ENCODE assay signal across 13 mouse cellular contexts in the genomic region with DNA sequence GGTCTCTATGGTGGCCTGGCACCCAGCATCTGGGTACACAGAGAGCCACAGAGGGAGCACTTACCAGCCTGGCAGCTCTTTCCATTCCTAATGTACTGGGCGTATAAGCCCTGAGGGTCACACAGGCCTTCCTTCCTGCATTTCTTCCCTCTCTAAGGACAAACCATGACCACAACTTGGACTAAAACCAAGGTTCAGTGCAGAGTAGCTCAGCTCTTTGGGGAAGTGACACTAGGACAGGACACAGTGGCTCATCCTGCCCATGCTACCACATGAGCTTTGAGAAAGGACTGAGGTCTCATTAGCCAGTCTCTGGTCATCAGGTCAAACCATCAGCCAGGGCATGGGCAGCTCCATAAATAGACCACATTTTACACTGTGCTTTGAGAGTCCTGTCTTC.
A peak's percentile ranks its signal among the peaks of the same experiment; 100 is the strongest.
DNase-seq lines count a peak whose midpoint lies in the region; TF ChIP-seq lines count a peak whose summit lies in the region.
"Had no signal": no experiment of that assay in that cellular context is flagged by ENCODE, and none has a peak within 500 bp of the region (broad histone marks: within the 10 kb centered on the region; RNA-seq: fewer than 3 reads in every experiment).

No protein-coding gene starts in this region.

- 43% methylated on average over 1 of the region's 1 CpGs for WGBS in bone marrow, adult 2 months
- WGBS in macrophage (ENCODE audit: missing documents), result 0% methylated on average over 1 of the region's 1 CpGs

- peak; percentile 49 for DNase-seq in adrenal gland, adult 8-10 months
- DNase-seq in adrenal gland, postnatal 14 days, result no peak
- peak; percentile 84 for DNase-seq in layer of hippocampus, adult 9-11 months
- DNase-seq in layer of hippocampus, postnatal 36 days, result no peak
- no peak for DNase-seq in cerebellum, postnatal 10 days
- no peak for DNase-seq in ovary, postnatal 10 days (ENCODE audit: low spot score)
- DNase-seq: B cell, adult 2 months; kidney, postnatal 4 days; thymus, postnatal 14 days had no signal

- TF ChIP-seq POLR2A in bone marrow, adult 2 months (IDR thresholded peaks at IDR 0.05; ENCODE audit: borderline replicate concordance, control insufficient read depth, low read depth, low read length), result no peak

- H3K36me3 ChIP-seq in macrophage (ENCODE audit: inconsistent target), result peaks cover 25% of the 10 kb centered on the region; the same call in 1 of the 2 replicates
- H3K36me3 ChIP-seq: G1E; heart, embryonic 13.5 days had no signal

- H3K4me3 ChIP-seq in bone marrow, adult 2 months (replicated peaks; ENCODE audit: control insufficient read depth, low read depth, low read length), result no peak overlapping the region
- no peak overlapping the region for H3K4me3 ChIP-seq in macrophage (ENCODE audit: inconsistent target)
- H3K4me3 ChIP-seq: heart, embryonic 13.5 days had no signal

- peaks cover 79% of the 10 kb centered on the region for H3K79me2 ChIP-seq in macrophage (ENCODE audit: inconsistent target)

- H3K4me1 ChIP-seq in bone marrow, adult 2 months (ENCODE audit: control insufficient read depth, insufficient read depth, low read length), result peaks cover 14% of the 10 kb centered on the region

- TF ChIP-seq CTCF in bone marrow, adult 2 months (IDR thresholded peaks at IDR 0.05; ENCODE audit: control insufficient read depth, insufficient read depth, low read length), result no peak

- peak overlapping the region; percentile 7; the same call in 1 of the 2 replicates for H3K27ac ChIP-seq in bone marrow, adult 2 months (ENCODE audit: control insufficient read depth, insufficient read depth, low read depth, low read length, poor library complexity)
- H3K27ac ChIP-seq in macrophage, result peak overlapping the region; percentile 95
- H3K27ac ChIP-seq: heart, embryonic 13.5 days had no signal

Comparison
In these comparisons a context has a peak if more than half of its experiments do, and no peak if none do; other contexts are left out.
1. DNase-seq: peak in adrenal gland, adult 8-10 months (single experiment) and layer of hippocampus, adult 9-11 months (single experiment); none in adrenal gland, postnatal 14 days (single experiment), layer of hippocampus, postnatal 36 days (0 of 2), cerebellum, postnatal 10 days (0 of 2) and ovary, postnatal 10 days (single experiment).